Mouse (Mus musculus) intestine, embryonic 16.5 days (tissue): ENCODE measurements at regions not wholly inside any gene's neighbourhood (a gene's known extent, or its start where the extent isn't known, plus 50 kb on each side); places are given as distances from the start of the nearest gene placed in this dataset.
A peak's percentile ranks its signal among the peaks of the same experiment; 100 is the strongest.

Experiments
- ATAC-seq: fragments of 200-750 bp; cut with Nextera tagmentation; 2 replicates; pipeline ENCODE4 v1.8.0; 2017; ENCODE audit warnings: moderate TSS enrichment, moderate library complexity
- H3K27ac ChIP-seq: fragments of 300-500 bp; sonication (generic); 2 replicates; pipeline ENCODE4 v1.5.1; 2014; ENCODE audit warnings: mild to moderate bottlenecking, low read length
- H3K27me3 ChIP-seq: fragments of 300-500 bp; sonication (generic); replicated peaks from 2 replicates; pipeline ENCODE4 v1.6.1; 2014; ENCODE audit warnings: low read length, control low read depth, mixed read lengths; ENCODE audit not compliant: control insufficient read depth, insufficient read depth
- H3K36me3 ChIP-seq: fragments of 300-500 bp; sonication (generic); 2 replicates; pipeline ENCODE4 v1.6.1; 2014; ENCODE audit warnings: low read length, control low read depth; ENCODE audit not compliant: control insufficient read depth, insufficient read depth
- H3K4me1 ChIP-seq: fragments of 300-500 bp; sonication (generic); 2 replicates; pipeline ENCODE4 v1.6.1; 2014; ENCODE audit warnings: low read length, control low read depth, mixed read lengths; ENCODE audit not compliant: control insufficient read depth, insufficient read depth
- H3K4me2 ChIP-seq: fragments of 300-500 bp; sonication (generic); 2 replicates; pipeline ENCODE4 v1.6.1; 2014; ENCODE audit warnings: low read depth, low read length, control low read depth
- H3K4me3 ChIP-seq: fragments of 300-500 bp; sonication (generic); 2 replicates; pipeline ENCODE4 v1.5.1; 2014; ENCODE audit warnings: mild to moderate bottlenecking, low read length
- H3K9ac ChIP-seq: fragments of 300-500 bp; sonication (generic); 2 replicates; pipeline ENCODE4 v1.6.1; 2014; ENCODE audit warnings: low read depth, low read length
- H3K9me3 ChIP-seq: fragments of 300-500 bp; sonication (generic); 2 replicates; pipeline ENCODE4 v1.6.1; 2016; ENCODE audit warnings: low read length, control low read depth; ENCODE audit not compliant: control insufficient read depth
- WGBS: fragments of 180-500 bp; shearing (Covaris S2); extraction: QIAGEN DNeasy Blood & Tissue Kit; methylation state at CpG from one replicate; pipeline ENCODE4 v1.1.7; 2014; 5-methylcytosine and 5-hydroxymethylcytosine counted together

- peak; percentile 64 for ATAC-seq
- H3K4me2 ChIP-seq: no peak overlapping the region
- no peaks in the 10 kb centered on the region for H3K9me3 ChIP-seq
- H3K27ac ChIP-seq: no peak overlapping the region
- no peaks in the 10 kb centered on the region for H3K27me3 ChIP-seq
- H3K36me3 ChIP-seq: no peaks in the 10 kb centered on the region
- 41% methylated on average over 3 of the region's 3 CpGs for WGBS
- H3K9ac ChIP-seq: no peak overlapping the region
- no peak overlapping the region for H3K4me3 ChIP-seq
- H3K4me1 ChIP-seq: no peaks in the 10 kb centered on the region
Measured at GRCm38 (mm10) chr2:137413432-137413831, 297.0 kb upstream of the Jag1 start.

- no peak overlapping the region for H3K4me3 ChIP-seq
- no peak overlapping the region for H3K4me2 ChIP-seq
- no peak overlapping the region for H3K27ac ChIP-seq
- no peaks in the 10 kb centered on the region for H3K27me3 ChIP-seq
- ATAC-seq: no peak
- H3K9ac ChIP-seq: no peak overlapping the region
- no peaks in the 10 kb centered on the region for H3K4me1 ChIP-seq
- no peaks in the 10 kb centered on the region for H3K9me3 ChIP-seq
- 78% methylated on average over 2 of the region's 2 CpGs for WGBS
- no peaks in the 10 kb centered on the region for H3K36me3 ChIP-seq
Measured at GRCm38 (mm10) chr2:137409611-137410010, 293.2 kb upstream of the Jag1 start.

GRCm38 (mm10) chr2:137408294-137408693 lies 291.9 kb upstream of the Jag1 start:
- no peaks in the 10 kb centered on the region for H3K4me1 ChIP-seq
- no peaks in the 10 kb centered on the region for H3K9me3 ChIP-seq
- H3K27ac ChIP-seq: no peak overlapping the region
- ATAC-seq: no peak
- no peak overlapping the region for H3K4me3 ChIP-seq
- WGBS: 61% methylated on average over 2 of the region's 2 CpGs
- no peak overlapping the region for H3K9ac ChIP-seq
- no peak overlapping the region for H3K4me2 ChIP-seq
- H3K36me3 ChIP-seq: no peaks in the 10 kb centered on the region
- H3K27me3 ChIP-seq: no peaks in the 10 kb centered on the region

GRCm38 (mm10) chr2:137393486-137393885 lies 277.0 kb upstream of the Jag1 start:
- Histone ChIP-seq H3K27ac (no peak overlapping the region), H3K9ac (no peak overlapping the region), H3K4me3 (no peak overlapping the region), H3K4me2 (no peak overlapping the region), H3K9me3 (no peaks in the 10 kb centered on the region), H3K4me1 (no peaks in the 10 kb centered on the region), H3K27me3 (no peaks in the 10 kb centered on the region), H3K36me3 (no peaks in the 10 kb centered on the region)
- 58% methylated on average over 4 of the region's 4 CpGs for WGBS
- no peak for ATAC-seq

GRCm38 (mm10) chr2:137379816-137380215 lies 263.4 kb upstream of the Jag1 start:
- ATAC-seq: no peak
- Histone ChIP-seq H3K36me3 (no peaks in the 10 kb centered on the region), H3K27ac (no peak overlapping the region), H3K4me2 (no peak overlapping the region), H3K27me3 (no peaks in the 10 kb centered on the region), H3K4me1 (no peaks in the 10 kb centered on the region), H3K9ac (no peak overlapping the region), H3K4me3 (no peak overlapping the region), H3K9me3 (no peaks in the 10 kb centered on the region)
- WGBS: 90% methylated on average over 2 of the region's 2 CpGs

- Histone ChIP-seq H3K27me3 (no peaks in the 10 kb centered on the region), H3K4me2 (no peak overlapping the region), H3K36me3 (no peaks in the 10 kb centered on the region), H3K4me1 (no peaks in the 10 kb centered on the region), H3K4me3 (no peak overlapping the region), H3K27ac (no peak overlapping the region), H3K9me3 (no peaks in the 10 kb centered on the region), H3K9ac (no peak overlapping the region)
- ATAC-seq: no peak
- WGBS: 52% methylated on average over 5 of the region's 5 CpGs
Measured at GRCm38 (mm10) chr2:137375346-137375745, 258.9 kb upstream of the Jag1 start.

GRCm38 (mm10) chr2:137371062-137371461 lies 254.6 kb upstream of the Jag1 start:
- Histone ChIP-seq H3K9ac (no peak overlapping the region), H3K27me3 (no peaks in the 10 kb centered on the region), H3K4me3 (no peak overlapping the region), H3K27ac (no peak overlapping the region), H3K36me3 (no peaks in the 10 kb centered on the region), H3K4me2 (no peak overlapping the region), H3K4me1 (no peaks in the 10 kb centered on the region), H3K9me3 (no peaks in the 10 kb centered on the region)
- no peak for ATAC-seq
- 64% methylated on average over 2 of the region's 2 CpGs for WGBS

GRCm38 (mm10) chr2:137363006-137363405 lies 246.6 kb upstream of the Jag1 start:
- Histone ChIP-seq H3K36me3 (no peaks in the 10 kb centered on the region), H3K9me3 (no peaks in the 10 kb centered on the region), H3K4me3 (no peak overlapping the region), H3K9ac (no peak overlapping the region), H3K4me2 (no peak overlapping the region), H3K4me1 (0 out of 2 replicates have a peak, but pooled peaks cover 2% of the 10 kb centered on the region), H3K27ac (no peak overlapping the region), H3K27me3 (no peaks in the 10 kb centered on the region)
- WGBS: 59% methylated on average over 2 of the region's 2 CpGs
- no peak for ATAC-seq

- Histone ChIP-seq H3K27me3 (no peaks in the 10 kb centered on the region), H3K4me2 (no peak overlapping the region), H3K36me3 (no peaks in the 10 kb centered on the region), H3K4me1 (no peaks in the 10 kb centered on the region), H3K4me3 (no peak overlapping the region), H3K9ac (no peak overlapping the region), H3K9me3 (no peaks in the 10 kb centered on the region), H3K27ac (no peak overlapping the region)
- WGBS: 58% methylated on average over 13 of the region's 13 CpGs
- ATAC-seq: no peak
Measured at GRCm38 (mm10) chr2:137357181-137357738, 240.8 kb upstream of the Jag1 start.

- Histone ChIP-seq H3K9me3 (no peaks in the 10 kb centered on the region), H3K4me3 (no peak overlapping the region), H3K4me1 (no peaks in the 10 kb centered on the region), H3K9ac (no peak overlapping the region), H3K36me3 (no peaks in the 10 kb centered on the region), H3K27ac (no peak overlapping the region), H3K27me3 (no peaks in the 10 kb centered on the region), H3K4me2 (no peak overlapping the region)
- WGBS: 63% methylated on average over 2 of the region's 2 CpGs
- no peak for ATAC-seq
Measured at GRCm38 (mm10) chr2:137343736-137344135, 227.3 kb upstream of the Jag1 start.
